Mouse (Mus musculus) limb, embryonic 14.5 days (tissue): ENCODE measurements around the gene Pml. TPM values are rescaled to one million over a fixed set of nuclear protein-coding genes. Genes with fewer than 3 reads are reported as not detected.

Experiments used
- ATAC-seq: fragments of 200-750 bp; cut with Nextera tagmentation; 2 replicates; pipeline ENCODE4 v1.8.0; 2017; ENCODE audit warnings: low read depth, moderate number of reproducible peaks, moderate TSS enrichment; ENCODE audit not compliant: low FRiP score
- DNase-seq: peaks from one replicate; pipeline ENCODE4 v3.0.0-alpha.2; 2015; ENCODE audit warnings: low spot score
- H3K27ac ChIP-seq: fragments of 300-500 bp; sonication (generic); replicated peaks from 2 replicates; pipeline ENCODE4 v1.5.1; 2014; ENCODE audit warnings: low read depth, mild to moderate bottlenecking, low read length, moderate library complexity, mixed read lengths
- H3K27me3 ChIP-seq: fragments of 300-500 bp; sonication (generic); 2 replicates; pipeline ENCODE4 v1.6.1; 2014; ENCODE audit warnings: low read length, mixed read lengths; ENCODE audit not compliant: control insufficient read depth, insufficient read depth
- H3K36me3 ChIP-seq: fragments of 300-500 bp; sonication (generic); 2 replicates; pipeline ENCODE4 v1.6.1; 2014; ENCODE audit warnings: mild to moderate bottlenecking, low read length, moderate library complexity, mixed read lengths; ENCODE audit not compliant: control insufficient read depth, insufficient read depth
- H3K4me1 ChIP-seq: fragments of 300-500 bp; sonication (generic); 2 replicates; pipeline ENCODE4 v1.6.1; 2014; ENCODE audit warnings: antibody characterized with exemption, low read length, mixed read lengths; ENCODE audit not compliant: control insufficient read depth, insufficient read depth
- H3K4me2 ChIP-seq: fragments of 300-500 bp; sonication (generic); replicated peaks from 2 replicates; pipeline ENCODE4 v1.6.1; 2014; ENCODE audit warnings: low read depth, mild to moderate bottlenecking, low read length, moderate library complexity; ENCODE audit not compliant: severe bottlenecking
- H3K4me3 ChIP-seq: fragments of 300-500 bp; sonication (generic); replicated peaks from 2 replicates; pipeline ENCODE4 v1.5.1; 2014; ENCODE audit warnings: low read length
- H3K9ac ChIP-seq: fragments of 300-500 bp; sonication (generic); 2 replicates; pipeline ENCODE4 v1.6.1; 2014; ENCODE audit warnings: mild to moderate bottlenecking, low read depth, low read length, moderate library complexity; ENCODE audit not compliant: severe bottlenecking
- H3K9me3 ChIP-seq: fragments of 300-500 bp; sonication (generic); 2 replicates; pipeline ENCODE4 v1.6.1; 2016; ENCODE audit warnings: low read length; ENCODE audit not compliant: control insufficient read depth
- POLR2A ChIP-seq: fragments of 200-500 bp; IDR thresholded peaks from 2 replicates; pipeline ENCODE4 v1.8.0; 2012; ENCODE audit warnings: inconsistent platforms, mild to moderate bottlenecking, moderate library complexity, borderline replicate concordance; ENCODE audit not compliant: insufficient read depth, insufficient read length; ENCODE audit errors: extremely low read depth
- WGBS: fragments of 180-500 bp; shearing (Covaris S2); extraction: QIAGEN DNeasy Blood & Tissue Kit; methylation state at CpG from one replicate; pipeline ENCODE4 v1.1.7; 2014; 5-methylcytosine and 5-hydroxymethylcytosine counted together
- polyA plus RNA-seq, 2 experiments: library from polyadenylated mRNA; depleted of rRNA in 1 of 2; stranded (reverse) in 1 of 2; unstranded in 1 of 2; fragments of >200 nt; fragmentation: Nextera tagmentation in 1 of 2; extraction: Ambion mirVana in 1 of 2; gene quantifications; 2 replicates each; pipeline versions ENCODE4 v1.2.1 to v1.2.3; 2012 to 2014

Pml gene
- polyA plus RNA-seq, 2 experiments, result 15.4 to 22.4 TPM

GRCm38 (mm10) chr9:58214519-58215180 is 34.9 kb downstream of the Pml start:
- Histone ChIP-seq H3K36me3 (peaks cover 2% of the 10 kb centered on the region; the same call in 1 of the 2 replicates), H3K4me1 (peaks cover 8% of the 10 kb centered on the region), H3K4me2 (no peak overlapping the region), H3K4me3 (no peak overlapping the region), H3K27me3 (no peaks in the 10 kb centered on the region), H3K9me3 (no peaks in the 10 kb centered on the region), H3K27ac (no peak overlapping the region; the same call in 1 of the 2 replicates), H3K9ac (no peak overlapping the region)
- ATAC-seq, result peak; percentile 69
- peak; percentile 51 for DNase-seq
- TF ChIP-seq POLR2A, result no peak
- 43% methylated on average over 8 of the region's 8 CpGs for WGBS

GRCm38 (mm10) chr9:58213865-58214264 is 35.7 kb downstream of the Pml start:
- Histone ChIP-seq H3K27ac (no peak overlapping the region), H3K9ac (no peak overlapping the region), H3K4me3 (no peak overlapping the region), H3K27me3 (no peaks in the 10 kb centered on the region), H3K4me1 (peaks cover 7% of the 10 kb centered on the region), H3K9me3 (no peaks in the 10 kb centered on the region), H3K4me2 (no peak overlapping the region), H3K36me3 (no peaks in the 10 kb centered on the region; the same call in 1 of the 2 replicates)
- ATAC-seq, result no peak
- no peak for TF ChIP-seq POLR2A
- DNase-seq, result no peak
- WGBS, result 9% methylated on average over 5 of the region's 5 CpGs

GRCm38 (mm10) chr9:58213377-58213776 is 36.2 kb downstream of the Pml start:
- Histone ChIP-seq H3K4me3 (no peak overlapping the region), H3K4me2 (no peak overlapping the region), H3K4me1 (peaks cover 7% of the 10 kb centered on the region), H3K36me3 (no peaks in the 10 kb centered on the region; the same call in 1 of the 2 replicates), H3K27ac (no peak overlapping the region), H3K9ac (no peak overlapping the region), H3K27me3 (no peaks in the 10 kb centered on the region), H3K9me3 (no peaks in the 10 kb centered on the region)
- no peak for TF ChIP-seq POLR2A
- DNase-seq, result no peak
- WGBS, result 60% methylated on average over 5 of the region's 5 CpGs
- ATAC-seq, result no peak

- no peak for ATAC-seq
- no peak for TF ChIP-seq POLR2A
- no peaks in the 10 kb centered on the region for H3K9me3 ChIP-seq
- H3K27me3 ChIP-seq, result no peaks in the 10 kb centered on the region
- no peaks in the 10 kb centered on the region for H3K36me3 ChIP-seq
- H3K4me1 ChIP-seq, result peaks cover 7% of the 10 kb centered on the region
- no peak overlapping the region for H3K4me3 ChIP-seq
- WGBS, result 88% methylated on average over 2 of the region's 2 CpGs
- no peak overlapping the region for H3K4me2 ChIP-seq
- H3K9ac ChIP-seq, result no peak overlapping the region
- DNase-seq, result no peak
- no peak overlapping the region for H3K27ac ChIP-seq
Measured at GRCm38 (mm10) chr9:58210304-58210627, 39.3 kb downstream of the Pml start.

- Histone ChIP-seq H3K4me3 (no peak overlapping the region), H3K36me3 (no peaks in the 10 kb centered on the region), H3K9ac (no peak overlapping the region), H3K27me3 (no peaks in the 10 kb centered on the region), H3K4me2 (no peak overlapping the region), H3K9me3 (no peaks in the 10 kb centered on the region), H3K27ac (no peak overlapping the region), H3K4me1 (peaks cover 4% of the 10 kb centered on the region)
- ATAC-seq (no peak), DNase-seq (no peak)
- 70% methylated on average over 8 of the region's 8 CpGs for WGBS
- no peak for TF ChIP-seq POLR2A
Measured at GRCm38 (mm10) chr9:58209462-58210303, 39.9 kb downstream of the Pml start.
